Mouse (Mus musculus): ENCODE data around the gene Pdcd1lg2. TPM values are rescaled to one million over a fixed set of nuclear protein-coding genes. Genes with fewer than 3 reads are reported as not detected.

Pdcd1lg2 gene
- polyA plus RNA-seq, 1 experiment from 2014 or later = 0.05 TPM

DNA sequence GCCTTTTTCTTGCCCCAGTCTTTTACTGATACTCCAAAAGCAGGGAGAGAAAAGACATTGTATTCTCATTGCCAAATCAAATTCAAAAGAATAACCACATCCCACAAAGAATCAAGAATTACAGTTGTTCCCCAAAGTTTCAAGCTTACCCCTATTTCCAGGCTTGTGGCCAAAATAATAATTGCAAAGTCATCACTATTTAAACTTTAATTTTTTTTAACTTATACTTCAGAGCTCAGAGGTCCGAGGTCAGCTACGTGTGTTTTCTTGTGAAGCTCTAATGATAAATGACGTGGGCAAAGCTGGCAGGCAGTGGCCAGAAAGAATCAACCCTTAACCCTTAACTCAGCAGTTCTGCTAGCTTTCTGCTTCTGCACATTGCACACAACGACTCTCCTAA, 67.9 kb downstream of the Pdcd1lg2 start:
- no peak for ATAC-seq (ENCODE audit: low read depth)
- H3K9ac ChIP-seq (ENCODE audit: low read depth, low read length) = no peak overlapping the region
- WGBS (ENCODE audit: insufficient replicate concordance) = 7% methylated on average over 4 of the region's 4 CpGs

DNA sequence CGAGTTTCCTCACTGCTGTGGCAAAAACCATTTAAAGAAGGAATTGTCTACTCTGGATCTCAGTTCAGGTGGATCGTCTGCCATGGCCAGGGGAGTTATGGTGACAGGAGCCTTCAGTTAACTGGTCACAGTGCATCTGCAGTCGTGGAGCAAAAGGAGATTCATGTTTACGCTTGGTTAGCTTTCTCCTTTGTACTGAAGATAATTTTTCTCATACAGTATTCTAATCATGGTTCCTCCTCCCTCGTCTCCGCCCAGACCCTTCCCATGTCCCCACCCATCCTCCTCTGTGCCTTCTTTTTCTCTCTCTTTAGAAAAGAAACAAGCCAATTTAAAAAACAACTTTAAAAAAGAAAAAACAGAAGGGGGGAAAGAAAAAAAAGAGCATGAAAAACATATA, 70.9 kb downstream of the Pdcd1lg2 start:
- H3K36me3 ChIP-seq (ENCODE audit: control insufficient read depth, insufficient read depth) = no peaks in the 10 kb centered on the region
- no peaks in the 10 kb centered on the region for H3K27me3 ChIP-seq (ENCODE audit: control insufficient read depth, insufficient read depth, low read depth, low read length)
- H3K9ac ChIP-seq (ENCODE audit: low read depth, low read length) = no peak overlapping the region
- no peak for ATAC-seq (ENCODE audit: low read depth)
- no peak overlapping the region for H3K27ac ChIP-seq (ENCODE audit: low read length)
- H3K4me3 ChIP-seq (ENCODE audit: low read depth, low read length) = no peak overlapping the region
- H3K4me2 ChIP-seq (ENCODE audit: low read depth, low read length) = no peak overlapping the region
- WGBS (ENCODE audit: insufficient replicate concordance) = 39% methylated on average over 6 of the region's 6 CpGs
- H3K4me1 ChIP-seq (ENCODE audit: control insufficient read depth, low read depth, low read length) = no peaks in the 10 kb centered on the region; the same call in 1 of the 2 replicates
- no peaks in the 10 kb centered on the region for H3K9me3 ChIP-seq (replicated peaks; ENCODE audit: control insufficient read depth, low read length)

More for the DNA sequence above, 67.9 kb downstream of the Pdcd1lg2 start:
- Histone ChIP-seq H3K36me3 (ENCODE audit: control insufficient read depth, insufficient read depth) (no peaks in the 10 kb centered on the region), H3K4me2 (ENCODE audit: low read depth, low read length) (no peak overlapping the region), H3K9me3 (replicated peaks; ENCODE audit: control insufficient read depth, low read length) (no peaks in the 10 kb centered on the region), H3K27ac (ENCODE audit: low read length) (no peak overlapping the region), H3K4me1 (ENCODE audit: control insufficient read depth, low read depth, low read length) (peaks cover 3% of the 10 kb centered on the region; the same call in 1 of the 2 replicates), H3K4me3 (ENCODE audit: low read depth, low read length) (no peak overlapping the region), H3K27me3 (ENCODE audit: control insufficient read depth, insufficient read depth, low read depth, low read length) (no peaks in the 10 kb centered on the region)

- WGBS (ENCODE audit: insufficient replicate concordance) = 55% methylated on average over 5 of the region's 5 CpGs
- H3K27me3 ChIP-seq (ENCODE audit: control insufficient read depth, insufficient read depth, low read depth, low read length) = no peaks in the 10 kb centered on the region
- H3K4me2 ChIP-seq (ENCODE audit: low read depth, low read length) = no peak overlapping the region
- no peak overlapping the region for H3K9ac ChIP-seq (ENCODE audit: low read depth, low read length)
- no peaks in the 10 kb centered on the region for H3K9me3 ChIP-seq (replicated peaks; ENCODE audit: control insufficient read depth, low read length)
- H3K4me3 ChIP-seq (ENCODE audit: low read depth, low read length) = no peak overlapping the region
- no peaks in the 10 kb centered on the region for H3K36me3 ChIP-seq (ENCODE audit: control insufficient read depth, insufficient read depth)
- no peak for ATAC-seq (ENCODE audit: low read depth)
- H3K4me1 ChIP-seq (ENCODE audit: control insufficient read depth, low read depth, low read length) = no peaks in the 10 kb centered on the region; the same call in 1 of the 2 replicates
- no peak overlapping the region for H3K27ac ChIP-seq (ENCODE audit: low read length)
These were observed 71.4 kb downstream of the Pdcd1lg2 start for GRCm38 (mm10) chr19:29482148-29482547.

DNA sequence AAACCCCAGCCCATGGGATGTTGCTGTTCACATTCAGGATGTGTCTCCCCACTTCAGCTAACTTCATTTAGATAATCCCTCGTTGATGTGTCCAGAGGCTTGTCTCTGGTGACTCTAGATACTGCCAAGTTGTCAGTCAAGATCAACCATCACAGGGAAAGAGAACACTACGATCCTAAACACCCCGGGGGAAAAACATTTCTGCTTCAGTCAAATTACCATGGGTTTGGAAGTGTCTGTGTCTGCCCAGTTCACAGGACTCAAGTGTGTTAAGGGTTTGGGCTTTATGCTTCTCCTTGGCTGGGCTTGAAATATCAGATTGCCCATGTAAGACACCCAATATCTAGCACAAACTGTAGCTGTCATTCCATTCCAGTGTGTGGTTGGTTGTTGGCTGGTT, 71.9 kb downstream of the Pdcd1lg2 start:
- no peak overlapping the region for H3K4me2 ChIP-seq (ENCODE audit: low read depth, low read length)
- H3K9ac ChIP-seq (ENCODE audit: low read depth, low read length) = no peak overlapping the region
- no peaks in the 10 kb centered on the region for H3K9me3 ChIP-seq (replicated peaks; ENCODE audit: control insufficient read depth, low read length)
- H3K4me3 ChIP-seq (ENCODE audit: low read depth, low read length) = no peak overlapping the region
- no peak overlapping the region for H3K27ac ChIP-seq (ENCODE audit: low read length)
- H3K4me1 ChIP-seq (ENCODE audit: control insufficient read depth, low read depth, low read length) = no peaks in the 10 kb centered on the region; the same call in 1 of the 2 replicates
- no peaks in the 10 kb centered on the region for H3K36me3 ChIP-seq (ENCODE audit: control insufficient read depth, insufficient read depth)
- 19% methylated on average over 3 of the region's 3 CpGs for WGBS (ENCODE audit: insufficient replicate concordance)
- H3K27me3 ChIP-seq (ENCODE audit: control insufficient read depth, insufficient read depth, low read depth, low read length) = no peaks in the 10 kb centered on the region
- no peak for ATAC-seq (ENCODE audit: low read depth)

- no peak for ATAC-seq (ENCODE audit: low read depth)
- H3K27me3 ChIP-seq (ENCODE audit: control insufficient read depth, insufficient read depth, low read depth, low read length) = no peaks in the 10 kb centered on the region
- H3K4me3 ChIP-seq (ENCODE audit: low read depth, low read length) = no peak overlapping the region
- no peak overlapping the region for H3K4me2 ChIP-seq (ENCODE audit: low read depth, low read length)
- H3K36me3 ChIP-seq (ENCODE audit: control insufficient read depth, insufficient read depth) = no peaks in the 10 kb centered on the region
- WGBS (ENCODE audit: insufficient replicate concordance) = 50% methylated on average over 2 of the region's 2 CpGs
- H3K27ac ChIP-seq (ENCODE audit: low read length) = no peak overlapping the region
- H3K9me3 ChIP-seq (replicated peaks; ENCODE audit: control insufficient read depth, low read length) = no peaks in the 10 kb centered on the region
- peaks cover 5% of the 10 kb centered on the region; the same call in 1 of the 2 replicates for H3K4me1 ChIP-seq (ENCODE audit: control insufficient read depth, low read depth, low read length)
- H3K9ac ChIP-seq (ENCODE audit: low read depth, low read length) = no peak overlapping the region
These were observed 72.7 kb downstream of the Pdcd1lg2 start for GRCm38 (mm10) chr19:29483386-29483785.

DNA sequence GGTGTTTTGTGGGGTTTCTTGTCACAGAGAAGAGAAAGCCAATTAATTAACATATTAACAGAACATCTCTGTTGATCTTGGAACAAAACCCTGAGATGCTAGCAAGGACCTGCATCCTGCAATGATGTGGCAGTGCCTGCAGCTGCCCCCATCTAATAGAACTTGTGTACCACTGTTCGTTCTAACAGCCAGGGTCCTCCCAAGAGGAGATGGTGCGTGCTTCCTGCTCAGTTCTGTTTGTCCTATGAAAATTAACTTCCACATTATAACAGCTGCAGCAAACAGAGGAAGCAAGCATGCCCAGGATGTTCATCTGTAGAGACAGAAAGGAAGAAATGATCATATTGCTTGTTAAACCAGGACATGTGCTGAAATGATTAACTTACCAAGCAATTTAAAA, 73.8 kb downstream of the Pdcd1lg2 start:
- Histone ChIP-seq H3K36me3 (ENCODE audit: control insufficient read depth, insufficient read depth) (no peaks in the 10 kb centered on the region), H3K9ac (ENCODE audit: low read depth, low read length) (no peak overlapping the region), H3K4me3 (ENCODE audit: low read depth, low read length) (no peak overlapping the region), H3K4me2 (ENCODE audit: low read depth, low read length) (no peak overlapping the region), H3K9me3 (replicated peaks; ENCODE audit: control insufficient read depth, low read length) (no peaks in the 10 kb centered on the region), H3K27ac (ENCODE audit: low read length) (no peak overlapping the region), H3K4me1 (ENCODE audit: control insufficient read depth, low read depth, low read length) (peaks cover 10% of the 10 kb centered on the region), H3K27me3 (ENCODE audit: control insufficient read depth, insufficient read depth, low read depth, low read length) (no peaks in the 10 kb centered on the region)
- no peak for ATAC-seq (ENCODE audit: low read depth)
- WGBS (ENCODE audit: insufficient replicate concordance) = 19% methylated on average over 2 of the region's 2 CpGs

GRCm38 (mm10) chr19:29485257-29485948, 74.7 kb downstream of the Pdcd1lg2 start:
- 63% methylated on average over 3 of the region's 3 CpGs for WGBS (ENCODE audit: insufficient replicate concordance)
- ATAC-seq (ENCODE audit: low read depth) = no peak
- Histone ChIP-seq H3K27me3 (ENCODE audit: control insufficient read depth, insufficient read depth, low read depth, low read length) (no peaks in the 10 kb centered on the region), H3K4me3 (ENCODE audit: low read depth, low read length) (no peak overlapping the region), H3K27ac (ENCODE audit: low read length) (0 out of 2 replicates have a peak overlapping the region, but pooled peaks have one; percentile 24), H3K4me1 (ENCODE audit: control insufficient read depth, low read depth, low read length) (peaks cover 13% of the 10 kb centered on the region), H3K9ac (ENCODE audit: low read depth, low read length) (no peak overlapping the region), H3K9me3 (replicated peaks; ENCODE audit: control insufficient read depth, low read length) (no peaks in the 10 kb centered on the region), H3K4me2 (ENCODE audit: low read depth, low read length) (no peak overlapping the region), H3K36me3 (ENCODE audit: control insufficient read depth, insufficient read depth) (no peaks in the 10 kb centered on the region)

- no peaks in the 10 kb centered on the region for H3K27me3 ChIP-seq (ENCODE audit: control insufficient read depth, insufficient read depth, low read depth, low read length)
- 60% methylated on average over 7 of the region's 7 CpGs for WGBS (ENCODE audit: insufficient replicate concordance)
- peaks cover 13% of the 10 kb centered on the region for H3K4me1 ChIP-seq (ENCODE audit: control insufficient read depth, low read depth, low read length)
- H3K4me3 ChIP-seq (ENCODE audit: low read depth, low read length) = no peak overlapping the region
- H3K9me3 ChIP-seq (replicated peaks; ENCODE audit: control insufficient read depth, low read length) = no peaks in the 10 kb centered on the region
- peak; percentile 43; the same call in 1 of the 2 replicates for ATAC-seq (ENCODE audit: low read depth)
- H3K4me2 ChIP-seq (ENCODE audit: low read depth, low read length) = no peak overlapping the region
- H3K27ac ChIP-seq (ENCODE audit: low read length) = peak overlapping the region; percentile 24; the same call in 1 of the 2 replicates
- no peak overlapping the region for H3K9ac ChIP-seq (ENCODE audit: low read depth, low read length)
- H3K36me3 ChIP-seq (ENCODE audit: control insufficient read depth, insufficient read depth) = no peaks in the 10 kb centered on the region
These were observed 76.0 kb downstream of the Pdcd1lg2 start for GRCm38 (mm10) chr19:29486545-29487206.

Measured in liver, embryonic 16.5 days (tissue).